Comparison of ENCODE assay signal across 7 mouse cellular contexts in genomic region chr14:84443288-84443686, GRCm38 (mm10). TPM values are rescaled to one million over a fixed set of nuclear protein-coding genes. Genes with fewer than 3 reads are reported as not detected.
DNase-seq lines count a peak whose midpoint lies in the region; ATAC-seq lines count a peak whose summit lies in the region.

TSS of gene Pcdh17 (plus strand) at chr14:84443563.

- DNase-seq in adrenal gland, postnatal 36 days, result peak; percentile 92 to 93
- peak; percentile 99 for DNase-seq in heart, adult 11 months
- DNase-seq in kidney, adult 18-20 months, result peak; percentile 95
- peak; percentile 92 for DNase-seq in limb, embryonic 10.5 days (ENCODE audit: low spot score)
- peak; percentile 79 for DNase-seq in skeletal muscle tissue, adult 2 months (ENCODE audit: low read depth, low spot score)

- peaks cover 19% of the 10 kb centered on the region for H3K27me3 ChIP-seq in embryonic facial prominence, embryonic 12.5 days
- peaks cover 42% of the 10 kb centered on the region for H3K27me3 ChIP-seq in limb, embryonic 10.5 days (ENCODE audit: low read depth, poor library complexity, severe bottlenecking)
- H3K27me3 ChIP-seq in midbrain, embryonic 12.5 days, result peaks cover 26% of the 10 kb centered on the region

- ATAC-seq in embryonic facial prominence, embryonic 12.5 days (ENCODE audit: insufficient number of reproducible peaks, insufficient read depth, low FRiP score, low TSS enrichment), result peak; percentile 87
- ATAC-seq in midbrain, embryonic 12.5 days (ENCODE audit: low FRiP score, low read depth), result peak; percentile 92

- H3K4me2 ChIP-seq in embryonic facial prominence, embryonic 12.5 days (replicated peaks), result peak within 1 kb of the TSS; percentile 87
- H3K4me2 ChIP-seq in midbrain, embryonic 12.5 days (replicated peaks), result peak within 1 kb of the TSS; percentile 95

- peaks cover 12% of the 10 kb centered on the region; the same call in 1 of the 2 replicates for H3K4me1 ChIP-seq in embryonic facial prominence, embryonic 12.5 days
- peaks cover 38% of the 10 kb centered on the region for H3K4me1 ChIP-seq in limb, embryonic 10.5 days
- H3K4me1 ChIP-seq in midbrain, embryonic 12.5 days, result peaks cover 22% of the 10 kb centered on the region

- no peaks in the 10 kb centered on the region for H3K36me3 ChIP-seq in embryonic facial prominence, embryonic 12.5 days
- H3K36me3 ChIP-seq in limb, embryonic 10.5 days, result no peaks in the 10 kb centered on the region
- H3K36me3 ChIP-seq in midbrain, embryonic 12.5 days, result no peaks in the 10 kb centered on the region

- peak within 1 kb of the TSS; percentile 57 for H3K4me3 ChIP-seq in embryonic facial prominence, embryonic 12.5 days
- peak within 1 kb of the TSS; percentile 66 for H3K4me3 ChIP-seq in limb, embryonic 10.5 days
- peak within 1 kb of the TSS; percentile 61 for H3K4me3 ChIP-seq in midbrain, embryonic 12.5 days

- peak within 1 kb of the TSS; percentile 89 for H3K27ac ChIP-seq in embryonic facial prominence, embryonic 12.5 days
- peak within 1 kb of the TSS; percentile 81 for H3K27ac ChIP-seq in limb, embryonic 10.5 days
- peak within 1 kb of the TSS; percentile 86 for H3K27ac ChIP-seq in midbrain, embryonic 12.5 days (replicated peaks)

- H3K9ac ChIP-seq in embryonic facial prominence, embryonic 12.5 days, result peak within 1 kb of the TSS; percentile 50
- peak within 1 kb of the TSS; percentile 62 for H3K9ac ChIP-seq in midbrain, embryonic 12.5 days (replicated peaks)

- no peaks in the 10 kb centered on the region for H3K9me3 ChIP-seq in embryonic facial prominence, embryonic 12.5 days
- H3K9me3 ChIP-seq in limb, embryonic 10.5 days (replicated peaks), result no peaks in the 10 kb centered on the region
- H3K9me3 ChIP-seq in midbrain, embryonic 12.5 days, result no peaks in the 10 kb centered on the region

- WGBS in embryonic facial prominence, embryonic 12.5 days, result under 1% methylated on average over 31 of the region's 31 CpGs
- WGBS in limb, embryonic 10.5 days, result under 1% methylated on average over 31 of the region's 31 CpGs
- under 1% methylated on average over 31 of the region's 31 CpGs for WGBS in midbrain, embryonic 12.5 days

RNA-seq across cellular contexts. Expression of gene Pcdh17, which starts in this region (rescaled TPM):
- 1 to 10 TPM; 5.7 to 8.5 TPM for total RNA-seq in adrenal gland, postnatal 36 days (2021)
- 7.6 and 8.9 TPM in 2 replicates for polyA plus RNA-seq in embryonic facial prominence, embryonic 12.5 days (2016; fragmentation: Nextera tagmentation; extraction: Ambion mirVana)
- polyA plus RNA-seq in limb, embryonic 10.5 days (2016; fragmentation: Nextera tagmentation; extraction: Ambion mirVana), result 4.7 and 6.2 TPM in 2 replicates
- polyA plus RNA-seq in midbrain, embryonic 12.5 days (2016; fragmentation: Nextera tagmentation; extraction: Ambion mirVana), result 6.1 and 7.7 TPM in 2 replicates

Comparison
In these comparisons a context has a peak if more than half of its experiments do, and no peak if none do; other contexts are left out.
1. Peak in every context shown above with its lines: DNase-seq, ATAC-seq, H3K4me3 ChIP-seq and H3K27ac ChIP-seq.